Comparison of ENCODE assay signal across 33 mouse cellular contexts in the genomic region with DNA sequence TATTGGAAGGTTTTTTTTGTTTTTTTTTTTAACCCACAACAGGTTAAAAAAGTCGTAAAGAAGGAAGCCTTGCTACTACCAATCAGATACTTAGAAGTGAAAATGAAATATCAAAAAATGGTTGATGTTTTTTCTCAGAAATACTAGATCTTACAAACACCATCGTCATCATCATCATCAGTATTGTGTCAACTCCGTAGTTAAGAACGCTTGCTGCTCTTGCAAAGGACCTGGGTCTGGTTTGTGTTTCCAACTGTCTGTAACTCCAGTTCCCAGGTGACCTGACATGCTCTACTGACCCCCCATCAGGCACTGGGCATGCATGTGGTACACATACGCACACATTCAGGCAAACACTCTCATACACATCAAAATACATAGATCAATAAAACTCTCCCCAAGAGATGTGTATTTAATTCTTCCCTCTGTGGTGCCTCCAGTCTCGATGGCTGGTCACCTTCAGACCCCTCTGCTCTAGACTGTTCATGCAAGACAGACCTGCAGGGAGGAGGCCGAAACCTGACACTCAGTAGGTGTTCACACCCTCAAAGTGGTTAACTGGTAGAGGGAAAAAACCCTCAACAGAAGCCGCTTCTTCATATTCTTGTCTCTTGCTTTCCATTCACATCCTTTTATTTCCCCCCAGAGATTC. TPM values are rescaled to one million over a fixed set of nuclear protein-coding genes. Genes with fewer than 3 reads are reported as not detected.
DNase-seq lines count a peak whose midpoint lies in the region; ATAC-seq and TF ChIP-seq lines count a peak whose summit lies in the region.
"Had no signal": no experiment of that assay in that cellular context is flagged by ENCODE, and none has a peak within 500 bp of the region (broad histone marks: within the 10 kb centered on the region; RNA-seq: fewer than 3 reads in every experiment).

No protein-coding gene starts in this region.

- H3K4me3 ChIP-seq in intestine, embryonic 14.5 days (ENCODE audit: low read depth, low read length): no peak overlapping the region
- no peak overlapping the region for H3K4me3 ChIP-seq in intestine, postnatal 0 days (ENCODE audit: low read depth, low read length)
- no peak overlapping the region for H3K4me3 ChIP-seq in midbrain, embryonic 11.5 days (ENCODE audit: low read depth, low read length)
- H3K4me3 ChIP-seq in midbrain, postnatal 0 days (ENCODE audit: low read depth, low read length): no peak overlapping the region
- no peak overlapping the region for H3K4me3 ChIP-seq in intestine, embryonic 15.5 days (replicated peaks)
- H3K4me3 ChIP-seq: embryonic facial prominence, embryonic 13.5 days; forebrain, embryonic 10.5 days; forebrain, embryonic 15.5 days; gastrocnemius, adult 2 months; heart, adult 2 months; heart, embryonic 13.5 days; limb, embryonic 12.5 days; liver, embryonic 15.5 days; midbrain, embryonic 10.5 days; neural tube, embryonic 13.5 days had no signal

- no peak overlapping the region for H3K9ac ChIP-seq in intestine, embryonic 14.5 days (ENCODE audit: low read length)
- H3K9ac ChIP-seq in intestine, postnatal 0 days (ENCODE audit: low read depth, low read length): no peak overlapping the region
- H3K9ac ChIP-seq in midbrain, embryonic 11.5 days (ENCODE audit: low read length): no peak overlapping the region
- H3K9ac ChIP-seq in midbrain, postnatal 0 days (replicated peaks; ENCODE audit: low read length, poor library complexity, severe bottlenecking): no peak overlapping the region
- H3K9ac ChIP-seq in intestine, embryonic 15.5 days: no peak overlapping the region
- H3K9ac ChIP-seq: embryonic facial prominence, embryonic 13.5 days; forebrain, embryonic 15.5 days; heart, embryonic 13.5 days; hindbrain, embryonic 14.5 days; limb, embryonic 12.5 days; liver, embryonic 15.5 days; lung, embryonic 14.5 days; neural tube, embryonic 13.5 days had no signal

- H3K27me3 ChIP-seq in intestine, embryonic 14.5 days (replicated peaks; ENCODE audit: control insufficient read depth, insufficient read depth, low read length): no peaks in the 10 kb centered on the region
- H3K27me3 ChIP-seq in intestine, postnatal 0 days (replicated peaks; ENCODE audit: control insufficient read depth, insufficient read depth, low read length): no peaks in the 10 kb centered on the region
- H3K27me3 ChIP-seq in midbrain, embryonic 11.5 days (ENCODE audit: control insufficient read depth, insufficient read depth, low read length): no peaks in the 10 kb centered on the region
- H3K27me3 ChIP-seq in midbrain, postnatal 0 days (ENCODE audit: insufficient read depth, low read length): no peaks in the 10 kb centered on the region
- no peaks in the 10 kb centered on the region for H3K27me3 ChIP-seq in intestine, embryonic 15.5 days (replicated peaks)
- H3K27me3 ChIP-seq: embryonic facial prominence, embryonic 13.5 days; forebrain, embryonic 15.5 days; heart, embryonic 13.5 days; limb, embryonic 12.5 days; liver, embryonic 15.5 days; neural tube, embryonic 13.5 days had no signal

- DNase-seq in intestine, embryonic 14.5 days (ENCODE audit: low spot score): no peak
- DNase-seq in midbrain, embryonic 11.5 days (ENCODE audit: low spot score, missing footprints): peak; percentile 64
- DNase-seq in midbrain, postnatal 0 days (ENCODE audit: low spot score): no peak
- DNase-seq in adrenal gland, adult (ENCODE audit: inconsistent age in 2 of 2, low spot score in 1 of 2): no peak
- DNase-seq in spleen, postnatal 4 days (ENCODE audit: low spot score in 2 of 2): no peak
- DNase-seq: adrenal gland, postnatal 25 days; cerebellum, adult 11-12 months; cerebellum, postnatal 10 days; gastrocnemius, adult 2 months; gastrocnemius, postnatal 36 days; heart, adult 2 months; heart, postnatal 10 days; kidney, adult 2 months; layer of hippocampus, adult 9-11 months; lung, embryonic 14.5 days; right cerebral cortex, postnatal 4 days; thymus, postnatal 4 days had no signal

- no peaks in the 10 kb centered on the region for H3K36me3 ChIP-seq in intestine, embryonic 14.5 days (ENCODE audit: control insufficient read depth, insufficient read depth, low read length)
- 0 out of 2 replicates have a peak, but pooled peaks cover 3% of the 10 kb centered on the region for H3K36me3 ChIP-seq in intestine, postnatal 0 days (ENCODE audit: control insufficient read depth, insufficient read depth)
- no peaks in the 10 kb centered on the region for H3K36me3 ChIP-seq in midbrain, embryonic 11.5 days (ENCODE audit: control insufficient read depth, insufficient read depth, low read length)
- no peaks in the 10 kb centered on the region for H3K36me3 ChIP-seq in midbrain, postnatal 0 days (ENCODE audit: insufficient read depth, low read length)
- no peaks in the 10 kb centered on the region for H3K36me3 ChIP-seq in intestine, embryonic 15.5 days
- H3K36me3 ChIP-seq: embryonic facial prominence, embryonic 13.5 days; forebrain, embryonic 10.5 days; forebrain, embryonic 15.5 days; heart, embryonic 13.5 days; limb, embryonic 12.5 days; liver, embryonic 15.5 days; midbrain, embryonic 10.5 days; neural tube, embryonic 13.5 days had no signal

- H3K9me3 ChIP-seq in intestine, embryonic 14.5 days (ENCODE audit: control insufficient read depth, low read length): no peaks in the 10 kb centered on the region
- no peaks in the 10 kb centered on the region for H3K9me3 ChIP-seq in intestine, postnatal 0 days (ENCODE audit: control insufficient read depth)
- H3K9me3 ChIP-seq in midbrain, embryonic 11.5 days (ENCODE audit: control insufficient read depth, low read length): no peaks in the 10 kb centered on the region
- H3K9me3 ChIP-seq in midbrain, postnatal 0 days (ENCODE audit: low read length): no peaks in the 10 kb centered on the region
- H3K9me3 ChIP-seq in intestine, embryonic 15.5 days: no peaks in the 10 kb centered on the region
- H3K9me3 ChIP-seq: embryonic facial prominence, embryonic 13.5 days; forebrain, embryonic 10.5 days; forebrain, embryonic 15.5 days; heart, embryonic 13.5 days; limb, embryonic 12.5 days; liver, embryonic 15.5 days; midbrain, embryonic 10.5 days; neural tube, embryonic 13.5 days had no signal

- H3K4me2 ChIP-seq in intestine, embryonic 14.5 days (ENCODE audit: low read length): no peak overlapping the region
- H3K4me2 ChIP-seq in intestine, postnatal 0 days (replicated peaks; ENCODE audit: low read depth): no peak overlapping the region
- no peak overlapping the region for H3K4me2 ChIP-seq in midbrain, embryonic 11.5 days
- H3K4me2 ChIP-seq in midbrain, postnatal 0 days (ENCODE audit: low read depth, low read length, poor library complexity, severe bottlenecking): no peak overlapping the region
- no peak overlapping the region for H3K4me2 ChIP-seq in intestine, embryonic 15.5 days (replicated peaks)
- H3K4me2 ChIP-seq: embryonic facial prominence, embryonic 13.5 days; forebrain, embryonic 15.5 days; heart, embryonic 13.5 days; hindbrain, embryonic 14.5 days; limb, embryonic 12.5 days; liver, embryonic 15.5 days; lung, embryonic 14.5 days; neural tube, embryonic 13.5 days had no signal

- TF ChIP-seq CTCF in intestine, postnatal 0 days (IDR thresholded peaks at IDR 0.05; ENCODE audit: low read depth): no peak
- no peak for TF ChIP-seq CTCF in midbrain, postnatal 0 days (IDR thresholded peaks at IDR 0.05)

- H3K4me1 ChIP-seq in intestine, embryonic 14.5 days (replicated peaks; ENCODE audit: control insufficient read depth, insufficient read depth, low read length): 0 out of 2 replicates have a peak, but pooled peaks cover 6% of the 10 kb centered on the region
- peaks cover 10% of the 10 kb centered on the region; the same call in 1 of the 2 replicates for H3K4me1 ChIP-seq in intestine, postnatal 0 days (replicated peaks; ENCODE audit: control insufficient read depth, insufficient read depth, low read length)
- no peaks in the 10 kb centered on the region for H3K4me1 ChIP-seq in midbrain, embryonic 11.5 days (ENCODE audit: control insufficient read depth, insufficient read depth, low read length)
- no peaks in the 10 kb centered on the region for H3K4me1 ChIP-seq in midbrain, postnatal 0 days (ENCODE audit: insufficient read depth, low read length)
- H3K4me1 ChIP-seq in intestine, embryonic 15.5 days (replicated peaks): 0 out of 2 replicates have a peak, but pooled peaks cover 9% of the 10 kb centered on the region
- H3K4me1 ChIP-seq: embryonic facial prominence, embryonic 13.5 days; forebrain, embryonic 10.5 days; forebrain, embryonic 15.5 days; midbrain, embryonic 10.5 days; neural tube, embryonic 13.5 days had no signal

- 70% methylated on average over 8 of the region's 8 CpGs for WGBS in intestine, embryonic 14.5 days
- WGBS in intestine, postnatal 0 days: 69% methylated on average over 8 of the region's 8 CpGs
- 84% methylated on average over 8 of the region's 8 CpGs for WGBS in midbrain, embryonic 11.5 days
- 88% methylated on average over 8 of the region's 8 CpGs for WGBS in midbrain, postnatal 0 days
- 76% methylated on average over 8 of the region's 8 CpGs for WGBS in intestine, embryonic 15.5 days

- peak overlapping the region; percentile 38; the same call in 1 of the 2 replicates for H3K27ac ChIP-seq in intestine, embryonic 14.5 days (ENCODE audit: low read depth)
- no peak overlapping the region; the same call in 1 of the 2 replicates for H3K27ac ChIP-seq in intestine, postnatal 0 days (ENCODE audit: low read depth, low read length)
- no peak overlapping the region for H3K27ac ChIP-seq in midbrain, embryonic 11.5 days (ENCODE audit: low read depth, low read length)
- no peak overlapping the region for H3K27ac ChIP-seq in midbrain, postnatal 0 days (ENCODE audit: low read depth, low read length)
- H3K27ac ChIP-seq in intestine, embryonic 15.5 days: peak overlapping the region; percentile 56
- H3K27ac ChIP-seq: embryonic facial prominence, embryonic 13.5 days; forebrain, embryonic 10.5 days; forebrain, embryonic 15.5 days; gastrocnemius, adult 2 months; heart, adult 2 months; heart, embryonic 13.5 days; hindbrain, embryonic 14.5 days; limb, embryonic 12.5 days; liver, embryonic 15.5 days; midbrain, embryonic 10.5 days; neural tube, embryonic 13.5 days had no signal

- ATAC-seq in intestine, embryonic 14.5 days (replicated peaks; ENCODE audit: low FRiP score, low TSS enrichment, low read depth): 0 out of 2 replicates have a peak, but pooled peaks have one; percentile 24
- no peak for ATAC-seq in intestine, postnatal 0 days
- no peak for ATAC-seq in midbrain, embryonic 11.5 days (ENCODE audit: low FRiP score)
- no peak for ATAC-seq in midbrain, postnatal 0 days (ENCODE audit: low FRiP score)
- ATAC-seq in intestine, embryonic 15.5 days: 0 out of 2 replicates have a peak, but pooled peaks have one; percentile 19
- ATAC-seq: forebrain, embryonic 15.5 days; midbrain, embryonic 16.5 days had no signal

RNA-seq across cellular contexts. Expression of a gene that starts 18.0 kb away (rescaled TPM):
- polyA plus RNA-seq in intestine, embryonic 14.5 days (2014; fragmentation: Nextera tagmentation; extraction: Ambion mirVana): 14.6 and 17.0 TPM in 2 replicates
- polyA plus RNA-seq in intestine, postnatal 0 days (2015; fragmentation: Nextera tagmentation; extraction: Ambion mirVana): 14.8 and 16.8 TPM in 2 replicates
- 1.6 and 1.9 TPM in 2 replicates for polyA plus RNA-seq in midbrain, embryonic 11.5 days (2014; fragmentation: Nextera tagmentation; extraction: Ambion mirVana)
- 25.5 and 31.4 TPM in 2 replicates for total RNA-seq in midbrain, postnatal 0 days (2014; rRNA removed)
- 19.3 and 22.2 TPM in 2 replicates for polyA plus RNA-seq in midbrain, postnatal 0 days (2015; fragmentation: Nextera tagmentation; extraction: Ambion mirVana)
- 19.6 and 20.2 TPM in 2 replicates for polyA plus RNA-seq in intestine, embryonic 15.5 days (2015; fragmentation: Nextera tagmentation; extraction: Ambion mirVana)

RNA-seq across cellular contexts. Expression of a gene that starts 44.2 kb away (rescaled TPM):
- polyA plus RNA-seq in intestine, embryonic 14.5 days (2014; fragmentation: Nextera tagmentation; extraction: Ambion mirVana): 0.94 and 1.6 TPM in 2 replicates
- 3.0 TPM in 2 replicates for polyA plus RNA-seq in intestine, postnatal 0 days (2015; fragmentation: Nextera tagmentation; extraction: Ambion mirVana)
- not detected in 2 replicates for polyA plus RNA-seq in midbrain, embryonic 11.5 days (2014; fragmentation: Nextera tagmentation; extraction: Ambion mirVana)
- total RNA-seq in midbrain, postnatal 0 days (2014; rRNA removed): not detected in 2 replicates
- polyA plus RNA-seq in midbrain, postnatal 0 days (2015; fragmentation: Nextera tagmentation; extraction: Ambion mirVana): not detected in 2 replicates
- polyA plus RNA-seq in intestine, embryonic 15.5 days (2015; fragmentation: Nextera tagmentation; extraction: Ambion mirVana): 1.5 and 1.7 TPM in 2 replicates
- total RNA-seq: adrenal gland, adult 18-20 months; adrenal gland, postnatal 25 days; gastrocnemius, adult 2 months; gastrocnemius, postnatal 36 days; heart, adult 2 months; heart, postnatal 10 days had no signal
- polyA plus RNA-seq: forebrain, embryonic 15.5 days; hindbrain, embryonic 14.5 days; kidney, adult 2 months; liver, adult 2 months; lung, embryonic 14.5 days; midbrain, embryonic 16.5 days; neural tube, embryonic 13.5 days had no signal

RNA-seq across cellular contexts. Expression of a gene that starts 45.3 kb away (rescaled TPM):
- polyA plus RNA-seq in intestine, embryonic 14.5 days (2014; fragmentation: Nextera tagmentation; extraction: Ambion mirVana): 1,786 and 2,002 TPM in 2 replicates
- polyA plus RNA-seq in intestine, postnatal 0 days (2015; fragmentation: Nextera tagmentation; extraction: Ambion mirVana): 1,651 and 1,727 TPM in 2 replicates
- polyA plus RNA-seq in midbrain, embryonic 11.5 days (2014; fragmentation: Nextera tagmentation; extraction: Ambion mirVana): 31.5 and 34.9 TPM in 2 replicates
- 3.7 and 10.0 TPM in 2 replicates for total RNA-seq in midbrain, postnatal 0 days (2014; rRNA removed)
- 9.6 and 11.8 TPM in 2 replicates for polyA plus RNA-seq in midbrain, postnatal 0 days (2015; fragmentation: Nextera tagmentation; extraction: Ambion mirVana)
- 1,375 and 1,410 TPM in 2 replicates for polyA plus RNA-seq in intestine, embryonic 15.5 days (2015; fragmentation: Nextera tagmentation; extraction: Ambion mirVana)
- total RNA-seq: common myeloid progenitor, adult 5-6 weeks; hematopoietic stem cell, adult 5-6 weeks had no signal

Comparison
In these comparisons a context has a peak if more than half of its experiments do, and no peak if none do; other contexts are left out.
1. ATAC-seq: peak in intestine, embryonic 14.5 days (single experiment) and intestine, embryonic 15.5 days (single experiment); none in intestine, postnatal 0 days (single experiment), midbrain, embryonic 11.5 days (single experiment) and midbrain, postnatal 0 days (single experiment).
2. H3K27ac ChIP-seq: peak in intestine, embryonic 14.5 days (single experiment) and intestine, embryonic 15.5 days (single experiment); none in intestine, postnatal 0 days (single experiment), midbrain, embryonic 11.5 days (single experiment) and midbrain, postnatal 0 days (single experiment).
3. RNA of a gene that starts 45.3 kb away (polyA plus RNA-seq): 1,786 to 2,002 TPM in intestine, embryonic 14.5 days, 1,651 to 1,727 TPM in intestine, postnatal 0 days and 1,375 to 1,410 TPM in intestine, embryonic 15.5 days; 31.5 to 34.9 TPM in midbrain, embryonic 11.5 days and 9.6 to 11.8 TPM in midbrain, postnatal 0 days; every median in the first group is over 10 times any median in the second.